Mouse (Mus musculus) stomach, postnatal 0 days (tissue): ENCODE data around the gene Enpp7.

Experiments
- CTCF ChIP-seq: IDR thresholded peaks from 2 replicates; pipeline ENCODE4 v1.5.1; 2016; ENCODE audit warnings: antibody characterized with exemption, low read depth, mild to moderate bottlenecking, moderate library complexity
- EP300 ChIP-seq: optimal IDR thresholded peaks from 2 replicates; pipeline ENCODE3; 2016; ENCODE audit warnings: antibody characterized with exemption

- TF ChIP-seq CTCF (peak; percentile 35; the same call in 1 of the 2 replicates), EP300 (no peak)
Measured at GRCm38 (mm10) chr11:119006462-119006861, 18.5 kb downstream of the Enpp7 start.
